8 mouse cellular contexts compared by ENCODE assay signal in the genomic region with DNA sequence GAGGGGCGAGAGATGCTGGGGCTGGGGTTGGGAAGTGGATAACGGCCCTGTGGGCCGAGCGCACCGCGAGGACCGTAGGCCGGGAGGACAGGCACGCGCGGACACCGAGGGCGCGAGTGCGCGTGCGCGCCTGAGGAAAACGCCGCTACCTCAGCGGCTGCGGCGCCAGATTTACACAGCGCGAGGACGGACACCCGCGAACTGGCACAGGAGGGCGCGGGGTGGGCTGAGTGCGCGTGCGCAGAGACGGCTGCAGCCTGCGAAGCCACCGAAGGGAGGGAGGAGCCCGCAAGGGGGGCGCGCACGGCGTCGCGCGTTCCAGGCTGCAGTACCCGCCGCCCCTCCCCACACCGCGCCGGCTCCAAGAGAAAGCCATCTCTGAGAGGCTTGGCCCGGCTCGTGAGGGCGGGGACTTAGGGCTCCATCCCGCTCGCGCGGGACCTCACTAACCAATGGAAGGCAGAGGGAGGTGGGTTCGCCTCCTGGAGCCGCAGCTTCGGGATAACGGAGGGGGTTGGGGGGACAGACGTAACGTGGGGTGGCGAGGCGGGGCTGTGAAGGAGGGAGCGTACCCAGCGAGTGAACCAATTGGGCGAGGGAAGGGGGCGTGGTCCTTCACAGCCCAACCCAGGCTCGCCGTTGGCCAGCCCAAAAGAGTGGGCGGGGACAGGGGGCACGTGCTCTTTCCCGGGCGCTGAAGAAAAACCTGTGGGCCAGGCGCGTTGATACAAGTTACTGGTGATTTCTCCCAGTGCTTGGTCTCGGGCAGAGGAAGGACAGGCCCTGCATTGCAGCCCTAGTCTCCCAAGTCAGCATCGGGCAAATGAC. TPM values are rescaled to one million over a fixed set of nuclear protein-coding genes. Genes with fewer than 3 reads are reported as not detected.
DNase-seq lines count a peak whose midpoint lies in the region; ATAC-seq lines count a peak whose summit lies in the region.

A gene (minus strand): TSS at position 106 of the 828 bp plus-strand sequence.

- no peaks in the 10 kb centered on the region for H3K9me3 ChIP-seq in heart, embryonic 14.5 days (ENCODE audit: control insufficient read depth, low read length)
- H3K9me3 ChIP-seq in liver, embryonic 13.5 days (replicated peaks): no peaks in the 10 kb centered on the region
- no peaks in the 10 kb centered on the region for H3K9me3 ChIP-seq in stomach, embryonic 16.5 days (replicated peaks; ENCODE audit: control insufficient read depth, low read length)

- H3K27me3 ChIP-seq in heart, embryonic 14.5 days (ENCODE audit: control insufficient read depth, insufficient read depth, low read length): no peaks in the 10 kb centered on the region
- peaks cover 40% of the 10 kb centered on the region for H3K27me3 ChIP-seq in liver, embryonic 13.5 days
- no peaks in the 10 kb centered on the region for H3K27me3 ChIP-seq in stomach, embryonic 16.5 days (ENCODE audit: control insufficient read depth, insufficient read depth, low read length)

- under 1% methylated on average over 75 of the region's 78 CpGs for WGBS in heart, embryonic 14.5 days
- WGBS in liver, embryonic 13.5 days (ENCODE audit: insufficient replicate concordance): under 1% methylated on average over 78 of the region's 78 CpGs
- under 1% methylated on average over 78 of the region's 78 CpGs for WGBS in stomach, embryonic 16.5 days

- H3K4me1 ChIP-seq in heart, embryonic 14.5 days (ENCODE audit: control insufficient read depth in 2 of 2, insufficient read depth in 2 of 2, low read length in 2 of 2): peaks cover 29 to 46% of the 10 kb centered on the region in 2 experiments
- H3K4me1 ChIP-seq in liver, embryonic 13.5 days (replicated peaks): peaks cover 61% of the 10 kb centered on the region
- peaks cover 24% of the 10 kb centered on the region for H3K4me1 ChIP-seq in stomach, embryonic 16.5 days (ENCODE audit: control insufficient read depth, insufficient read depth, low read length)

- DNase-seq in c-Kit-negative CD71-positive TER-119-positive erythroid progenitor cells, embryonic 14.5 days (ENCODE audit: low read depth, low spot score): peak; percentile 34
- DNase-seq in fibroblast of lung, adult 2 months (ENCODE audit: low read depth): peak; percentile 98
- DNase-seq in kidney, postnatal 14 days: peak; percentile 100
- DNase-seq in liver, embryonic 13.5 days: peak; percentile 87
- peak; percentile 97 for DNase-seq in neural tube, embryonic 10.5 days (ENCODE audit: extremely low spot score, low spot score)

- peak within 1 kb of the TSS; percentile 99 to 100 for H3K27ac ChIP-seq in heart, embryonic 14.5 days (replicated peaks in 1 of 2; ENCODE audit: control insufficient read depth in 1 of 2, insufficient read depth in 1 of 2, low read depth in 2 of 2, low read length in 2 of 2)
- peak within 1 kb of the TSS; percentile 92 for H3K27ac ChIP-seq in liver, embryonic 13.5 days
- peak within 1 kb of the TSS; percentile 100 for H3K27ac ChIP-seq in stomach, embryonic 16.5 days (ENCODE audit: low read length)

- no peaks in the 10 kb centered on the region for H3K36me3 ChIP-seq in heart, embryonic 14.5 days (ENCODE audit: control insufficient read depth, insufficient read depth, low read length)
- H3K36me3 ChIP-seq in liver, embryonic 13.5 days: no peaks in the 10 kb centered on the region
- no peaks in the 10 kb centered on the region for H3K36me3 ChIP-seq in stomach, embryonic 16.5 days (ENCODE audit: control insufficient read depth, insufficient read depth, low read length)

- H3K4me2 ChIP-seq in heart, embryonic 14.5 days (ENCODE audit: low read length): peak within 1 kb of the TSS; percentile 90
- H3K4me2 ChIP-seq in liver, embryonic 13.5 days: peak within 1 kb of the TSS; percentile 94
- H3K4me2 ChIP-seq in stomach, embryonic 16.5 days (ENCODE audit: low read depth, low read length): peak within 1 kb of the TSS; percentile 86

- H3K4me3 ChIP-seq in heart, embryonic 14.5 days (ENCODE audit: control insufficient read depth in 1 of 2, insufficient read depth in 1 of 2, low read depth in 1 of 2, low read length in 2 of 2): peak within 1 kb of the TSS; percentile 73 to 96
- H3K4me3 ChIP-seq in liver, embryonic 13.5 days (replicated peaks): peak within 1 kb of the TSS; percentile 78
- H3K4me3 ChIP-seq in stomach, embryonic 16.5 days (replicated peaks; ENCODE audit: low read length): peak within 1 kb of the TSS; percentile 86

- ATAC-seq in CD4-positive, CD25-positive, alpha-beta regulatory T cell, adult 4 months: peak; percentile 79
- peak; percentile 97 for ATAC-seq in heart, embryonic 14.5 days (ENCODE audit: insufficient number of reproducible peaks, insufficient read depth, low FRiP score, low read depth)
- ATAC-seq in liver, embryonic 13.5 days (ENCODE audit: low read depth): peak; percentile 94
- peak; percentile 97 for ATAC-seq in stomach, embryonic 16.5 days (ENCODE audit: insufficient read depth, low FRiP score)

- peak within 1 kb of the TSS; percentile 99 for H3K9ac ChIP-seq in heart, embryonic 14.5 days (ENCODE audit: low read length)
- H3K9ac ChIP-seq in liver, embryonic 13.5 days: peak within 1 kb of the TSS; percentile 85
- peak within 1 kb of the TSS; percentile 99 for H3K9ac ChIP-seq in stomach, embryonic 16.5 days (ENCODE audit: low read length)

RNA-seq across cellular contexts. Expression of the gene that starts here (rescaled TPM):
- polyA plus RNA-seq in CD4-positive, CD25-positive, alpha-beta regulatory T cell, adult 4 months (2017; shearing (Covaris generic)): 1 to 10 TPM; 2.7 to 3.1 TPM
- 16.7 and 18.0 TPM in 2 replicates for polyA plus RNA-seq in heart, embryonic 14.5 days (2014; fragmentation: Nextera tagmentation; extraction: Ambion mirVana)
- 1.7 and 2.3 TPM in 2 replicates for polyA plus RNA-seq in liver, embryonic 13.5 days (2015; fragmentation: Nextera tagmentation; extraction: Ambion mirVana)
- 10.7 and 11.4 TPM in 2 replicates for polyA plus RNA-seq in stomach, embryonic 16.5 days (2015; fragmentation: Nextera tagmentation; extraction: Ambion mirVana)

Comparison
In these comparisons a context has a peak if more than half of its experiments do, and no peak if none do; other contexts are left out.
1. Peak in every context shown above with its lines: DNase-seq, ATAC-seq, H3K4me3 ChIP-seq and H3K27ac ChIP-seq.
2. DNase-seq: peak in every context shown above with its lines; median percentile 100 in kidney, postnatal 14 days; 98 in fibroblast of lung, adult 2 months; 97 in neural tube, embryonic 10.5 days; 87 in liver, embryonic 13.5 days; 34 in c-Kit-negative CD71-positive TER-119-positive erythroid progenitor cells, embryonic 14.5 days.